Mouse (Mus musculus) cerebellum, postnatal 36 days (tissue): ENCODE data around the gene Slc4a3.

Source experiments
- DNase-seq, 2 experiments: peaks; one replicate each; pipeline ENCODE4 v3.0.0; 2021 to 2022; ENCODE audit warnings: mixed read lengths in 2 of 2

The Slc4a3 gene

DNA sequence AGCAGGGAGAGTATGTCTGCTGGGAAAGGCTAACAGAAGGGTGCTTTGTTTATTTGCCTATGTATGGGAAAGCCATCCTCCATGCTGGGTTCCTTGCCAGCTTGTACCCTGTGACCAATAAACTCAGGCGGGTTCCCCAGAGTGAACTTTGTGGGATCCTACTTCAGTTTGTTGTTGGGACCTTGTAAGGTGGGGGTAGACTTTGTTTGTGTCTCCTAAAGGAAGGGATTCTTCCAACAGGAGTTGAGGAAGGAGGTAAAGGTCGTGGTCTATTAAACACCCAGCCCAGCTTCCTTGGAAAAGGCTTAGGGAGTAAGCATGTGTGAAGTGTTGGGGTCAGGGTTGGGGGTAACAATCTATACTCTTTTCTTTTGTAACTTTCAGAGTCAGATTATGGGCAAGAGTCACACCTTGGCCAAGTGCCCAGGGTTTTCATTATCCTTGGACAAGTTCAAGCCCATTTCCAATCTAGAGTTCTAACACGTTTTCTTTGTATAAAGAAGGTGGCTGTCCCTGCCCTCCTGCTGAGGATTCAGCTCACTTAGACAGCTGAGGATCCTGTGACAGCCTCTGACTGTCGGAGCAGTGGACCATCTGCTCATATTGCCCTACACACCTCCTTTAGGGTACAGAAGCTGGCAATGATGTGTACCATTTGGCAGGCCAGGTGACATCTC, 15.3 kb downstream of the Slc4a3 start:
- peak in 1 of 2 experiments; percentile 57 for DNase-seq

GRCm38 (mm10) chr1:75561898-75562238, 15.8 kb downstream of the Slc4a3 start:
- DNase-seq = no peak

GRCm38 (mm10) chr1:75564102-75564501, 18.0 kb downstream of the Slc4a3 start:
- no peak for DNase-seq

- no peak for DNase-seq
These were observed 18.9 kb downstream of the Slc4a3 start for GRCm38 (mm10) chr1:75564916-75565315.

- DNase-seq = no peak
These were observed 19.6 kb downstream of the Slc4a3 start for GRCm38 (mm10) chr1:75565616-75566015.

DNA sequence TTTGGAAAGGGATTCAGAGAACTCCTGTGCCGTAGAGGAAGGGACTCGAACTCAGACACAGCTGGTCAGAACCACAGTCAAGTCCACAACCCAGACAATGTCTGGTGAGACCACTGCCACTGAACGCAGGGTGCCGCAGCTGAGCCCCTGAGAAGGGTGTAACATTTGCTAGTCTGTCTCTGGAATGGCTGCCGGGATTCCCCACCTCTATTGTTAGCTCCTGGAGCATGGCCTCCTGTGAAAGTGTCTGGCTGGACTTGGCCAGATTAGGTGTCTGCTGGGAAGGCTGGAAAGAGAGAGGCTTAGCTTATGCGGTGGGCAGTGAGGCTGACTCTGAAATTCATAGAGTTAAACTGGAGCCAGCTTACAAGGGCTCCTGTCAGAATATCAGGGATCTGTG, 24.3 kb downstream of the Slc4a3 start:
- no peak for DNase-seq

DNA sequence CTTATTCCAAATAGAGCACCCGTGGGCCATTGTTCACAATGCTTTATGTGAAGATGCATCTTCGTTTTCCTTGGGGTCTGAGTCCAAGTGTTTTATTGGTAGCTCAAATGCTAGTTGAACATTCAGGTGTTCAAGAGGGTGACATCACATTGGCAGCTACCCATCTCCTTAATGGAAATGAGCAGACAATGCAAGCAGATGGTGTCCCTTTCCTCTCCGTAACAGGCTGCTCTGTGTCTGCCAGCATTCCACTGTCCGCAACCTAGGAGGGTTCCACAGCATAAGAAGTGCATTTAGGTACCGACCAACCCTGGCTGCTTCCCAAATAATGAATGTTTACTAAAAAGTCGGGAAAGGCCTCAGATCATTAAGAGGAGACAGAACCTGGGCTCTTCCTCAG, 26.7 kb downstream of the Slc4a3 start:
- DNase-seq = peak; percentile 79 to 86

DNA sequence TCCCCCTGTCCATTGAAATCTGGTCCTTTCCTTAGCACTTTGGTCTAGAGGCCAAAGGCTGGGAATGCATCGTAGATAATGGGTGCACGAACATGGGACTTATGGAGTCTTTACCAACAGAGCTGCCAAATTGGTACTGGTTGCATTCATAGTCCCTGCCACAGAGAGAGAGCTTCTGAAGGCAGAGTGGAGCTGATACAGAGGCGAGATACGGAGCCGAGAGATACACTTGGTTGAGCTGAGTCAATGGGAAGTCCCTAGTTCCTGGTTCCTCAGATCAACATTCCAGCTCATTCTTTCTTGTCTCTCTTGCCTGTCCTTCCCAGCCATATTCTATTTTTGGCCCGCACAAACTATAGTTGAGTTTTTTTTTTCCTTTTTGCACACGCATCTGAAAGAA, 27.6 kb downstream of the Slc4a3 start:
- DNase-seq = no peak

DNA sequence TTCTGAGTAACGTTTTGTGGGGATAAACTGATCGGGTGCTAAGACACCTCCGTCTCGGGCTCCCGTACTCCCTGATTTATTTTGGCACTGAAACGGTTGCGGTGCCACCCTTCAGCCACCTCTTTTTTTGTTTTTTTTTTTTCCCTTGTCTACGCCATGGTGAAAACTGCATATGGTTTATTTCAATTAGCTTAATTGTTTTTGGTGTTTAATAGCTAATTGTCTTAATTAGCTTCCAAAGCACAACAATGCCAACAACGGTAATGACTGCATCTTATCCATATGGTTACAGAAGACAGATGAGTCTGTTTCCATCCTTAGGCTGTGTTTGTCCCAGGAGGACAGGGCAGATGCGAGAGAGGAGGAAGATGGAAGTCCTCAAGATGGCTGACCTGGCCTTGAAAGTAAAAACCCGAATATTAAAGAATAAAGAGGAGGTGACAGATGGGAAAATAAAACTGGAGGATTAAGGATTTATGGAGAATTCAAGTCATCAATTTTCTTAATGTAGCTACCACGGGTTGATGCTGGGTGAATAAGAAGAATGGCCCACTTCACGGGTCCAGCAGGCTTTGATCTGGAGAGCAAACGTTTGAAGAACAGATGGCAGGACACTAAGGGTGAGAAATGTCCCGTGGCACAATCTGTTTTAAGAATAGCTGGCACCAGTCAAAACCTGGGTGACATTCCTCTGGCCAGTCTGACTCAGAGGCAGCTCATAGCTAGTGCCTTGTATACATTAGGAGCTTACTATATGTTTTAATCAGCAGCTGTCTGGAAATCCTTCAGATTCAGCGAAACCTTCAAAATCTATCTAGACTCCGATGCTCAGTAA, 28.6 kb downstream of the Slc4a3 start:
- DNase-seq = peak; percentile 58 to 74

- no peak for DNase-seq
These were observed 36.0 kb downstream of the Slc4a3 start for GRCm38 (mm10) chr1:75581936-75582624.

DNA sequence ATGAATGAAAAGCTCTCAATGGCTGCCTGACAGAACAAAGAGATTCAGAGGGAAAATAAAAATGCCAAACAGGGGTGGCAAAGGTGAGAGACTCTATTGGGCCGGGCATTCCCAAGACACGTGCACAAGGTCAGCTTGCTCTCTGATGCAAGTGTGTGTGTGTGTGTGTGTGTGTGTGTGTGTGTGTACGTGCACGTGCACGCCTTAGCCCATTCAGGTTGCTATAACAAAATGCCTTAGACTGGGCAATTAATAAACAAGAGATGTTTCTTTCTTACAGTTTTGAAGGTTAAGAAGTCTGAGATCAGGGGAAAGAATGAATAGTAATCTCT, 36.5 kb downstream of the Slc4a3 start:
- DNase-seq = no peak

DNA sequence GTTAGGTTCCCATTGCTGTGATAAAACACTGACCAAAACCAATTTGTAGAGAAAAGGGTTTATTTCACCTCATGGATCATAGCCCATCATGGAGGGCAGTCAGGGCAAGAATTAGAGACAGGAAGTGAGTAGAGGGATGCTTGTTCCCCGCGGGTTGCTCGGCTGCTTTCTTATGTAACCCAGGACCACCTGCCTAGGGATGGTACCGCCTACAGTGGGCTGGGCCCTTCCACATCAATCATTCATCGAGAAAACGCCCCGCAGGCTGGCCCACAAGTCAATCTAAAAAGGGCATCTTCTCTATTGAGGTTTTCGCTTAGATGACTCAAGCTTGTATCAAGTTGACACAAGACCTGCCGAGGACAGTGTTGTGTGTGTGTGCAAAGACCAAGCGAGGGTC, 37.0 kb downstream of the Slc4a3 start:
- DNase-seq = no peak

GRCm38 (mm10) chr1:75586791-75587190, 40.7 kb downstream of the Slc4a3 start:
- no peak for DNase-seq

DNA sequence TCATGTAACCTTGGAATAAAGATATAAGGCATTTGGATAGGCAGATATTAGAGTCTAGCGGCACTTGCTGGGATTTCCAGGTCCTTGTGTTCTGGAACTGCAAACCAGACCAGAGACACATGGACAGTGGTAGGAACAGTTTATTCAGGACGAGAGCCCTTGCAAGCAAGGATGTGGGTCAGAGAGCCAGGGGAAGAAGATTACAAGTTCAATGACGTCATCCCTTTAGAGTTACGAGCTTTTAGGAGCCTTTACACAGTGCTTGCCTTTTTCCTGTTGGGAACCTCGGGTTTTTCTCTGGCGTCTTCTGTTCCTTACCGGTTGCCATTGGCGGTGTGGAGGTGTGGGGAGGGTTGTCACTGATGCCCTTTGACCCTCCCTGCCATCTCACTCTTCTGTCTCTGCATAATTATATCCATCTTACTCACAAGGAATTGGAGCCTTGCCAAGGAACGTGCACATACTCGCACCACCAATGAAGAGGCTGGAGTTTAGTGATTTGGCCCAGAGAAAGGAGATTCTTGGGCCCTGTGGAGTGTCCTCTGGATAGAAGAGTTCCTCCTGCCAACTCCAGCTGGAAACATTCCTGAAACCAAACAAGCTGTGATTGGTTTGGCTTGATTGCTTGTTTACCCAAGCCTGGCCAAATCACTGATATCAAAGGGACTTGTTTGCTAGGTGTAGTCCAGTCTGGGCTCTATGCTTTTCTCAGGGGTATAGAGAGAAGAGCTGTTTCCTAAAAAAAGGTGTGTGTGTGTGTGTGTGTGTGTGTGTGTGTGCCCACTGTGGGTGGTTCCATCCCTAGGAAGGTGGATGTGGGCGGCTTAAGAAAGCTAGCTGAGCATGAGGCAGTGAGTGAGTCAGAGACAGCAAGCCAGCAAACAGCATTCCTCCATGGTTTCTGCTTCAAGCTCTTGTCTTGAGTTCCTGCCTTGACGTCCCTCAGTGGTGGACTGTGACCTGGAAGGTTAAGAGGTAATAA, 42.0 kb downstream of the Slc4a3 start:
- no peak for DNase-seq

GRCm38 (mm10) chr1:75588874-75589273, 42.8 kb downstream of the Slc4a3 start:
- peak; percentile 43 to 48 for DNase-seq

DNA sequence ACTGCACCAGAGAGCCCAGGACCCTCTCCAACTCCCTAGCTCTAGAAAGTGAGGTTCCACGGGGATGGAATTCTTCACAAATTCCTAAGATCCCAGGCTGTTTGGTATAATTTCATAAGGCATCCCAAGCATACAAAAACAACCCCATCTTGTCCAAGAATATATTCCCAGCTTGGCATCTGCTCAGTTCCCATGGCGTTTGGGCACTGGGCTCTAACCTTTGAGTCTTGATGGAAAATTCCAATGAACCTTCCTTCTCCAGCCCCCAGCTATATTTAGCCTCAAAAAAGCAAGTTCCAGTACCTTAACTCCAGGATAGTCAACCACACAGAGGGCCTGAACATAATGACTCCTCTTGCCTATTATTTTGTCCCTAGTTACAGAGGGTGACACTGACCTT, 43.9 kb downstream of the Slc4a3 start:
- DNase-seq = no peak

- no peak for DNase-seq
These were observed 47.9 kb downstream of the Slc4a3 start for GRCm38 (mm10) chr1:75593956-75594355.

GRCm38 (mm10) chr1:75594836-75595235, 48.8 kb downstream of the Slc4a3 start:
- DNase-seq = no peak

- no peak for DNase-seq
These were observed 49.9 kb downstream of the Slc4a3 start for GRCm38 (mm10) chr1:75595930-75596329.

- no peak for DNase-seq
These were observed 50.8 kb downstream of the Slc4a3 start for GRCm38 (mm10) chr1:75596906-75597305.

GRCm38 (mm10) chr1:75597622-75598021, 51.6 kb downstream of the Slc4a3 start:
- peak; percentile 51 to 78 for DNase-seq

DNA sequence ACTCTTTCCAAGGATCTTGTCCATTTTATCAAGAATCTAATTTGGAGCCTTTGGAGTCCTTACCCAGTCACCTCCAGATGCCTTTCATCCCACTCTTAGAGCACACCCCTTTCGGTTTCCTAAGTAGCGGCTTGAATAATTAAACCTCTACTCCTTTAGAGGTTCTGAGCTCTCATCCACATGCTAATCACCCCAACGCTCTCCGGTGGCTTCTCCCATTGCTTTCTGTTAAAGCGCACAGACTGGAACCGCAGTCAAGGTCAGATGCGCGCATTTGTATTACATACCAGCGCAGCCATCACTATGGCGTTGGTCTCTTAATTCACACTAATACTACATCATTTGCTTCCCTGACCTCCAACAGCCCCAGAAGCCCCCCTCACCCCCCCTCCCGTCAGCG, 55.7 kb downstream of the Slc4a3 start:
- DNase-seq = no peak

- no peak for DNase-seq
These were observed 57.5 kb downstream of the Slc4a3 start for GRCm38 (mm10) chr1:75603584-75603983.
